In genomic region chr3:141701381-141701909, GRCm38 (mm10) we compare ENCODE assay signal across 24 mouse cellular contexts.
"Had no signal": no experiment of that assay in that cellular context is flagged by ENCODE, and none has a peak within 500 bp of the region (broad histone marks: within the 10 kb centered on the region; RNA-seq: fewer than 3 reads in every experiment).

No protein-coding gene starts in this region.

- H3K36me3 ChIP-seq: limb, embryonic 10.5 days; limb, embryonic 13.5 days; liver, embryonic 12.5 days; liver, embryonic 15.5 days; lung, embryonic 15.5 days; midbrain, embryonic 10.5 days; neural tube, embryonic 12.5 days; neural tube, embryonic 15.5 days had no signal

- H3K9me3 ChIP-seq: limb, embryonic 10.5 days; limb, embryonic 13.5 days; liver, embryonic 12.5 days; liver, embryonic 15.5 days; lung, embryonic 15.5 days; megakaryocyte, embryonic 14.5 days; midbrain, embryonic 10.5 days; neural tube, embryonic 12.5 days; neural tube, embryonic 15.5 days had no signal

- H3K27me3 ChIP-seq: limb, embryonic 13.5 days; liver, embryonic 12.5 days; liver, embryonic 15.5 days; lung, embryonic 15.5 days; megakaryocyte, embryonic 14.5 days; neural tube, embryonic 12.5 days; neural tube, embryonic 15.5 days had no signal

- H3K27ac ChIP-seq: limb, embryonic 10.5 days; limb, embryonic 13.5 days; liver, embryonic 12.5 days; liver, embryonic 15.5 days; lung, embryonic 15.5 days; midbrain, embryonic 10.5 days; neural tube, embryonic 12.5 days; neural tube, embryonic 15.5 days; stomach, postnatal 0 days had no signal

- H3K4me2 ChIP-seq: limb, embryonic 13.5 days; liver, embryonic 12.5 days; liver, embryonic 15.5 days; lung, embryonic 15.5 days; neural tube, embryonic 12.5 days; neural tube, embryonic 15.5 days had no signal

- H3K4me3 ChIP-seq: limb, embryonic 10.5 days; limb, embryonic 13.5 days; liver, embryonic 12.5 days; liver, embryonic 15.5 days; lung, embryonic 15.5 days; megakaryocyte, embryonic 14.5 days; midbrain, embryonic 10.5 days; neural tube, embryonic 12.5 days; neural tube, embryonic 15.5 days had no signal

- H3K4me1 ChIP-seq: limb, embryonic 10.5 days; limb, embryonic 13.5 days; liver, embryonic 12.5 days; liver, embryonic 15.5 days; lung, embryonic 15.5 days; megakaryocyte, embryonic 14.5 days; midbrain, embryonic 10.5 days; neural tube, embryonic 12.5 days; neural tube, embryonic 15.5 days had no signal

- DNase-seq: kidney, adult 18-20 months; kidney, adult 9 months; kidney, postnatal 14 days; kidney, postnatal 4 days; liver; lung, adult 18-20 months; lung, postnatal 10 days; lung, postnatal 4 days; midbrain, embryonic 14.5 days; right cerebral cortex, adult 18-20 months; right cerebral cortex, postnatal 14 days; right cerebral cortex, postnatal 4 days; thymus, adult 2 months; thymus, postnatal 25 days had no signal

- H3K9ac ChIP-seq: limb, embryonic 13.5 days; liver, embryonic 12.5 days; liver, embryonic 15.5 days; lung, embryonic 15.5 days; neural tube, embryonic 12.5 days; neural tube, embryonic 15.5 days had no signal

- ATAC-seq: liver, embryonic 12.5 days had no signal
